10 mouse cellular contexts compared by ENCODE assay signal in genomic region chr17:63677996-63678657, GRCm38 (mm10).
DNase-seq lines count a peak whose midpoint lies in the region; ATAC-seq and TF ChIP-seq lines count a peak whose summit lies in the region.
"Had no signal": no experiment of that assay in that cellular context is flagged by ENCODE, and none has a peak within 500 bp of the region (broad histone marks: within the 10 kb centered on the region; RNA-seq: fewer than 3 reads in every experiment).

No protein-coding gene starts in this region.

- ATAC-seq in kidney, embryonic 14.5 days (ENCODE audit: low FRiP score, low TSS enrichment) = peak; percentile 86
- no peak for ATAC-seq in forebrain, embryonic 14.5 days
- ATAC-seq in hindbrain, embryonic 12.5 days (ENCODE audit: low FRiP score) = no peak

- H3K9ac ChIP-seq in kidney, embryonic 14.5 days (ENCODE audit: low read depth, low read length) = no peak overlapping the region
- H3K9ac ChIP-seq in forebrain, embryonic 14.5 days (ENCODE audit: low read length) = no peak overlapping the region
- no peak overlapping the region for H3K9ac ChIP-seq in hindbrain, embryonic 12.5 days
- H3K9ac ChIP-seq: liver, embryonic 15.5 days; neural tube, embryonic 12.5 days had no signal

- H3K4me2 ChIP-seq in kidney, embryonic 14.5 days (replicated peaks; ENCODE audit: low read depth, low read length) = no peak overlapping the region
- no peak overlapping the region for H3K4me2 ChIP-seq in forebrain, embryonic 14.5 days (ENCODE audit: low read length)
- H3K4me2 ChIP-seq in hindbrain, embryonic 12.5 days (replicated peaks) = no peak overlapping the region
- H3K4me2 ChIP-seq: liver, embryonic 15.5 days; neural tube, embryonic 12.5 days had no signal

- H3K9me3 ChIP-seq in kidney, embryonic 14.5 days (ENCODE audit: control insufficient read depth, low read length) = no peaks in the 10 kb centered on the region
- no peaks in the 10 kb centered on the region for H3K9me3 ChIP-seq in forebrain, embryonic 14.5 days (replicated peaks; ENCODE audit: control insufficient read depth, low read length)
- H3K9me3 ChIP-seq in hindbrain, embryonic 12.5 days (replicated peaks) = no peaks in the 10 kb centered on the region
- H3K9me3 ChIP-seq: liver, embryonic 15.5 days; neural tube, embryonic 12.5 days had no signal

- H3K27me3 ChIP-seq in kidney, embryonic 14.5 days (ENCODE audit: control insufficient read depth, insufficient read depth, low read length) = no peaks in the 10 kb centered on the region
- no peaks in the 10 kb centered on the region for H3K27me3 ChIP-seq in small intestine, adult 2 months (ENCODE audit: control insufficient read depth, insufficient read depth, low read length)
- no peaks in the 10 kb centered on the region for H3K27me3 ChIP-seq in forebrain, embryonic 14.5 days (replicated peaks; ENCODE audit: control insufficient read depth, insufficient read depth, low read length)
- H3K27me3 ChIP-seq in hindbrain, embryonic 12.5 days = no peaks in the 10 kb centered on the region
- H3K27me3 ChIP-seq: liver, embryonic 15.5 days; neural tube, embryonic 12.5 days had no signal

- peak; percentile 5 to 39 for DNase-seq in lung, adult 18-20 months
- DNase-seq in lung, adult 2 months = no peak
- peak; percentile 59 for DNase-seq in gastrocnemius, postnatal 25 days
- DNase-seq in forebrain, embryonic 14.5 days (ENCODE audit: low spot score) = no peak
- DNase-seq in adrenal gland, postnatal 4 days (ENCODE audit: low spot score in 2 of 2) = no peak

- no peak for TF ChIP-seq CTCF in lung, adult 2 months (IDR thresholded peaks at IDR 0.05; ENCODE audit: insufficient read depth, low read length)
- TF ChIP-seq CTCF in small intestine, adult 2 months (IDR thresholded peaks at IDR 0.05; ENCODE audit: extremely low read depth, insufficient read length, insufficient replicate concordance, low read depth, low read length) = no peak

- no peaks in the 10 kb centered on the region for H3K36me3 ChIP-seq in kidney, embryonic 14.5 days (ENCODE audit: control insufficient read depth, insufficient read depth, low read length)
- no peaks in the 10 kb centered on the region for H3K36me3 ChIP-seq in small intestine, adult 2 months (ENCODE audit: control insufficient read depth, insufficient read depth, low read length)
- H3K36me3 ChIP-seq in forebrain, embryonic 14.5 days (ENCODE audit: control insufficient read depth, insufficient read depth, low read length) = no peaks in the 10 kb centered on the region
- H3K36me3 ChIP-seq in hindbrain, embryonic 12.5 days = no peaks in the 10 kb centered on the region
- H3K36me3 ChIP-seq: liver, embryonic 15.5 days; neural tube, embryonic 12.5 days had no signal

- H3K27ac ChIP-seq in kidney, embryonic 14.5 days (ENCODE audit: low read depth, low read length) = peak overlapping the region; percentile 44
- peak overlapping the region; percentile 41; the same call in 1 of the 2 replicates for H3K27ac ChIP-seq in small intestine, adult 2 months (ENCODE audit: insufficient read depth, low read depth, low read length)
- no peak overlapping the region for H3K27ac ChIP-seq in forebrain, embryonic 14.5 days (ENCODE audit: low read depth, low read length)
- no peak overlapping the region for H3K27ac ChIP-seq in hindbrain, embryonic 12.5 days
- H3K27ac ChIP-seq: liver, embryonic 15.5 days; neural tube, embryonic 12.5 days had no signal

- H3K4me1 ChIP-seq in lung, adult 2 months (ENCODE audit: control insufficient read depth, insufficient read depth, low read length) = no peaks in the 10 kb centered on the region
- H3K4me1 ChIP-seq in kidney, embryonic 14.5 days (ENCODE audit: control insufficient read depth, insufficient read depth, low read length) = no peaks in the 10 kb centered on the region; the same call in 1 of the 2 replicates
- 0 out of 2 replicates have a peak, but pooled peaks cover 2% of the 10 kb centered on the region for H3K4me1 ChIP-seq in small intestine, adult 2 months (ENCODE audit: control insufficient read depth, insufficient read depth, insufficient read length, low read length)
- H3K4me1 ChIP-seq in forebrain, embryonic 14.5 days (ENCODE audit: control insufficient read depth, insufficient read depth, low read length) = no peaks in the 10 kb centered on the region
- no peaks in the 10 kb centered on the region for H3K4me1 ChIP-seq in hindbrain, embryonic 12.5 days
- H3K4me1 ChIP-seq: liver, embryonic 15.5 days; neural tube, embryonic 12.5 days had no signal

- TF ChIP-seq POLR2A in lung, adult 2 months (IDR thresholded peaks at IDR 0.05; ENCODE audit: borderline replicate concordance, extremely low read depth, low read depth, low read length) = no peak
- no peak for TF ChIP-seq POLR2A in small intestine, adult 2 months (IDR thresholded peaks at IDR 0.05; ENCODE audit: low read depth, low read length)

- no peak overlapping the region for H3K4me3 ChIP-seq in lung, adult 2 months (replicated peaks; ENCODE audit: extremely low read depth, low read depth, low read length)
- H3K4me3 ChIP-seq in kidney, embryonic 14.5 days (ENCODE audit: low read length) = no peak overlapping the region
- H3K4me3 ChIP-seq in small intestine, adult 2 months (ENCODE audit: low read depth, low read length) = no peak overlapping the region
- H3K4me3 ChIP-seq in forebrain, embryonic 14.5 days (ENCODE audit: low read depth, low read length) = no peak overlapping the region
- no peak overlapping the region for H3K4me3 ChIP-seq in hindbrain, embryonic 12.5 days
- H3K4me3 ChIP-seq: liver, embryonic 15.5 days; neural tube, embryonic 12.5 days had no signal

- WGBS in lung, adult 2 months = 28% methylated on average over 3 of the region's 3 CpGs
- WGBS in kidney, embryonic 14.5 days = 57% methylated on average over 3 of the region's 3 CpGs
- WGBS in small intestine, adult 2 months = 54% methylated on average over 3 of the region's 3 CpGs
- WGBS in forebrain, embryonic 14.5 days = 84% methylated on average over 3 of the region's 3 CpGs
- 72% methylated on average over 3 of the region's 3 CpGs for WGBS in hindbrain, embryonic 12.5 days

Comparison
In these comparisons a context has a peak if more than half of its experiments do, and no peak if none do; other contexts are left out.
1. DNase-seq: peak in lung, adult 18-20 months (2 of 2) and gastrocnemius, postnatal 25 days (single experiment); none in lung, adult 2 months (single experiment), forebrain, embryonic 14.5 days (single experiment) and adrenal gland, postnatal 4 days (0 of 2).
2. H3K27ac ChIP-seq: peak in kidney, embryonic 14.5 days (single experiment) and small intestine, adult 2 months (single experiment); none in forebrain, embryonic 14.5 days (single experiment) and hindbrain, embryonic 12.5 days (single experiment).